Mouse (Mus musculus) left cerebral cortex, adult 9 months (tissue): ENCODE results near the gene Gm11168.
"Not testable (repeated sequence)": the region's sequence is repeated elsewhere in the genome, so short reads cannot be mapped to it uniquely, and the experiment has no call there.

Experiments
- DNase-seq, 2 experiments: peaks; one replicate each; pipeline ENCODE4 v3.0.0; 2022; ENCODE audit warnings: low spot score in 2 of 2

The Gm11168 gene

GRCm38 (mm10) chr9:3002794-3003396 lies at the start of gene Gm11168:
Gm11168 (plus strand) TSS chr9:3003346.
- DNase-seq, result not testable (repeated sequence)

GRCm38 (mm10) chr9:3000445-3000972 lies 2.6 kb upstream of the Gm11168 start, which contains the start of gene Gm10722:
Gm10722 (plus strand) TSS chr9:3000922.
- peak in 1 of 2 experiments; percentile 10 for DNase-seq

GRCm38 (mm10) chr9:3001006-3001405 lies 2.1 kb upstream of the Gm11168 start:
- peak; percentile 9 to 17 for DNase-seq

- DNase-seq, result peak; percentile 99 to 100
Measured at GRCm38 (mm10) chr9:3001948-3002659, 1.0 kb upstream of the Gm11168 start.

GRCm38 (mm10) chr9:3006179-3006578 lies 3.0 kb downstream of the Gm11168 start:
- not testable (repeated sequence) for DNase-seq

GRCm38 (mm10) chr9:3006636-3007035 lies 3.5 kb downstream of the Gm11168 start:
- peak; percentile 96 to 100 for DNase-seq

- not testable (repeated sequence) for DNase-seq
Measured at GRCm38 (mm10) chr9:3007272-3007671, 4.1 kb downstream of the Gm11168 start.

- DNase-seq, result not testable (repeated sequence)
Measured at GRCm38 (mm10) chr9:3009331-3009730, 6.2 kb downstream of the Gm11168 start.

- DNase-seq, result not testable (repeated sequence)
Measured at GRCm38 (mm10) chr9:3012054-3012621, 9.0 kb downstream of the Gm11168 start.

GRCm38 (mm10) chr9:3012733-3013279 lies 9.7 kb downstream of the Gm11168 start, which contains the start of gene Gm10721:
Gm10721 (plus strand) TSS chr9:3013140.
- DNase-seq, result not testable (repeated sequence)

GRCm38 (mm10) chr9:3015354-3015753 lies 12.2 kb downstream of the Gm11168 start, which contains the start of gene Gm10720:
Gm10720 (plus strand) TSS chr9:3015654.
- not testable (repeated sequence) for DNase-seq

- not testable (repeated sequence) for DNase-seq
Measured at GRCm38 (mm10) chr9:3015896-3016295, 12.8 kb downstream of the Gm11168 start.

- DNase-seq, result not testable (repeated sequence)
Measured at GRCm38 (mm10) chr9:3017108-3017507, 14.0 kb downstream of the Gm11168 start, which contains the start of gene Gm10719. Gm10719 (plus strand) TSS chr9:3017408.

- DNase-seq, result not testable (repeated sequence)
Measured at GRCm38 (mm10) chr9:3018944-3019343, 15.8 kb downstream of the Gm11168 start.

GRCm38 (mm10) chr9:3019835-3020727 lies 16.9 kb downstream of the Gm11168 start:
- peak; percentile 10 to 54 for DNase-seq

GRCm38 (mm10) chr9:3022316-3023008 lies 19.3 kb downstream of the Gm11168 start:
- peak; percentile 59 to 90 for DNase-seq

GRCm38 (mm10) chr9:3023312-3023984 lies 20.3 kb downstream of the Gm11168 start, which contains the start of gene Gm10718:
Gm10718 (plus strand) TSS chr9:3023547.
- DNase-seq, result peak; percentile 45 to 72

GRCm38 (mm10) chr9:3023985-3024648 lies 21.0 kb downstream of the Gm11168 start:
- peak; percentile 98 to 100 for DNase-seq

GRCm38 (mm10) chr9:3024912-3025467 lies 21.8 kb downstream of the Gm11168 start, which contains the start of gene Gm10717:
Gm10717 (plus strand) TSS chr9:3025417.
- DNase-seq, result peak in 1 of 2 experiments; percentile 60
